Mouse (Mus musculus): ENCODE data around the gene Msh4. TPM values are rescaled to one million over a fixed set of nuclear protein-coding genes. Genes with fewer than 3 reads are reported as not detected.

The Msh4 gene
- polyA plus RNA-seq, 1 experiment from 2014 or later = 0.06 TPM

GRCm38 (mm10) chr3:153904586-153904985 lies 1.4 kb downstream of the Msh4 start:
- ATAC-seq (ENCODE audit: low read depth) (peak; percentile 62; the same call in 1 of the 2 replicates), DNase-seq (ENCODE audit: low spot score) (peak; percentile 56)
- Histone ChIP-seq H3K27ac (replicated peaks; ENCODE audit: low read depth, low read length) (no peak overlapping the region), H3K4me2 (ENCODE audit: low read depth, low read length) (no peak overlapping the region), H3K9ac (ENCODE audit: low read depth, low read length) (no peak overlapping the region), H3K36me3 (ENCODE audit: control insufficient read depth, insufficient read depth, low read length) (peaks cover 62% of the 10 kb centered on the region), H3K4me1 (ENCODE audit: control insufficient read depth, insufficient read depth, low read length) (peaks cover 4% of the 10 kb centered on the region; the same call in 1 of the 2 replicates), H3K27me3 (replicated peaks; ENCODE audit: control insufficient read depth, insufficient read depth, low read length) (no peaks in the 10 kb centered on the region), H3K4me3 (ENCODE audit: low read depth, low read length) (no peak overlapping the region), H3K9me3 (ENCODE audit: control insufficient read depth, low read length) (no peaks in the 10 kb centered on the region)
- WGBS = 64% methylated on average over 6 of the region's 6 CpGs

- Histone ChIP-seq H3K9ac (ENCODE audit: low read depth, low read length) (no peak overlapping the region), H3K27me3 (replicated peaks; ENCODE audit: control insufficient read depth, insufficient read depth, low read length) (no peaks in the 10 kb centered on the region), H3K9me3 (ENCODE audit: control insufficient read depth, low read length) (no peaks in the 10 kb centered on the region), H3K4me2 (ENCODE audit: low read depth, low read length) (no peak overlapping the region), H3K27ac (replicated peaks; ENCODE audit: low read depth, low read length) (no peak overlapping the region), H3K4me3 (ENCODE audit: low read depth, low read length) (no peak overlapping the region), H3K36me3 (ENCODE audit: control insufficient read depth, insufficient read depth, low read length) (peaks cover 42% of the 10 kb centered on the region), H3K4me1 (ENCODE audit: control insufficient read depth, insufficient read depth, low read length) (no peaks in the 10 kb centered on the region)
- whole genome bisulfite sequencing = 69% methylated on average over 3 of the region's 3 CpGs
- no peak for ATAC-seq (ENCODE audit: low read depth)
- no peak for DNase-seq (ENCODE audit: low spot score)
Observed at GRCm38 (mm10) chr3:153902595-153902994, 3.3 kb downstream of the Msh4 start.

GRCm38 (mm10) chr3:153901904-153902303 lies 4.0 kb downstream of the Msh4 start:
- DNase-seq (ENCODE audit: low spot score) (no peak), ATAC-seq (ENCODE audit: low read depth) (no peak)
- Histone ChIP-seq H3K27me3 (replicated peaks; ENCODE audit: control insufficient read depth, insufficient read depth, low read length) (no peaks in the 10 kb centered on the region), H3K27ac (replicated peaks; ENCODE audit: low read depth, low read length) (no peak overlapping the region), H3K9ac (ENCODE audit: low read depth, low read length) (no peak overlapping the region), H3K36me3 (ENCODE audit: control insufficient read depth, insufficient read depth, low read length) (peaks cover 35% of the 10 kb centered on the region), H3K9me3 (ENCODE audit: control insufficient read depth, low read length) (no peaks in the 10 kb centered on the region), H3K4me3 (ENCODE audit: low read depth, low read length) (no peak overlapping the region), H3K4me1 (ENCODE audit: control insufficient read depth, insufficient read depth, low read length) (no peaks in the 10 kb centered on the region), H3K4me2 (ENCODE audit: low read depth, low read length) (no peak overlapping the region)
- 70% methylated on average over 1 of the region's 1 CpGs for WGBS

GRCm38 (mm10) chr3:153897216-153897615 lies 8.7 kb downstream of the Msh4 start:
- no peaks in the 10 kb centered on the region for H3K4me1 ChIP-seq (ENCODE audit: control insufficient read depth, insufficient read depth, low read length)
- no peaks in the 10 kb centered on the region for H3K27me3 ChIP-seq (replicated peaks; ENCODE audit: control insufficient read depth, insufficient read depth, low read length)
- no peak for DNase-seq (ENCODE audit: low spot score)
- no peak overlapping the region for H3K27ac ChIP-seq (replicated peaks; ENCODE audit: low read depth, low read length)
- H3K9me3 ChIP-seq (ENCODE audit: control insufficient read depth, low read length) = no peaks in the 10 kb centered on the region
- no peak overlapping the region for H3K9ac ChIP-seq (ENCODE audit: low read depth, low read length)
- H3K36me3 ChIP-seq (ENCODE audit: control insufficient read depth, insufficient read depth, low read length) = no peaks in the 10 kb centered on the region
- 76% methylated on average over 6 of the region's 6 CpGs for WGBS
- H3K4me3 ChIP-seq (ENCODE audit: low read depth, low read length) = no peak overlapping the region
- ATAC-seq (ENCODE audit: low read depth) = no peak
- H3K4me2 ChIP-seq (ENCODE audit: low read depth, low read length) = no peak overlapping the region

- Histone ChIP-seq H3K36me3 (ENCODE audit: control insufficient read depth, insufficient read depth, low read length) (no peaks in the 10 kb centered on the region), H3K4me1 (ENCODE audit: control insufficient read depth, insufficient read depth, low read length) (no peaks in the 10 kb centered on the region), H3K9me3 (ENCODE audit: control insufficient read depth, low read length) (no peaks in the 10 kb centered on the region), H3K4me3 (ENCODE audit: low read depth, low read length) (no peak overlapping the region), H3K9ac (ENCODE audit: low read depth, low read length) (no peak overlapping the region), H3K27me3 (replicated peaks; ENCODE audit: control insufficient read depth, insufficient read depth, low read length) (no peaks in the 10 kb centered on the region), H3K27ac (replicated peaks; ENCODE audit: low read depth, low read length) (no peak overlapping the region), H3K4me2 (ENCODE audit: low read depth, low read length) (no peak overlapping the region)
- ATAC-seq (ENCODE audit: low read depth) = no peak
- no peak for DNase-seq (ENCODE audit: low spot score)
- WGBS = 80% methylated on average over 3 of the region's 3 CpGs
Observed at GRCm38 (mm10) chr3:153895454-153895853, 10.5 kb downstream of the Msh4 start.

- H3K27me3 ChIP-seq (replicated peaks; ENCODE audit: control insufficient read depth, insufficient read depth, low read length) = no peaks in the 10 kb centered on the region
- H3K27ac ChIP-seq (replicated peaks; ENCODE audit: low read depth, low read length) = no peak overlapping the region
- 84% methylated on average over 7 of the region's 8 CpGs for WGBS
- no peaks in the 10 kb centered on the region for H3K36me3 ChIP-seq (ENCODE audit: control insufficient read depth, insufficient read depth, low read length)
- no peaks in the 10 kb centered on the region for H3K9me3 ChIP-seq (ENCODE audit: control insufficient read depth, low read length)
- DNase-seq (ENCODE audit: low spot score) = no peak
- no peak overlapping the region for H3K4me2 ChIP-seq (ENCODE audit: low read depth, low read length)
- H3K4me3 ChIP-seq (ENCODE audit: low read depth, low read length) = no peak overlapping the region
- no peaks in the 10 kb centered on the region for H3K4me1 ChIP-seq (ENCODE audit: control insufficient read depth, insufficient read depth, low read length)
- ATAC-seq (ENCODE audit: low read depth) = no peak
- no peak overlapping the region for H3K9ac ChIP-seq (ENCODE audit: low read depth, low read length)
Observed at GRCm38 (mm10) chr3:153889188-153889781, 16.7 kb downstream of the Msh4 start.

GRCm38 (mm10) chr3:153888141-153888540 lies 17.8 kb downstream of the Msh4 start:
- 75% methylated on average over 6 of the region's 6 CpGs for WGBS
- ATAC-seq (ENCODE audit: low read depth) (no peak), DNase-seq (ENCODE audit: low spot score) (no peak)
- no peaks in the 10 kb centered on the region for H3K27me3 ChIP-seq (replicated peaks; ENCODE audit: control insufficient read depth, insufficient read depth, low read length)
- H3K9me3 ChIP-seq (ENCODE audit: control insufficient read depth, low read length) = no peaks in the 10 kb centered on the region
- no peak overlapping the region for H3K27ac ChIP-seq (replicated peaks; ENCODE audit: low read depth, low read length)
- no peaks in the 10 kb centered on the region for H3K4me1 ChIP-seq (ENCODE audit: control insufficient read depth, insufficient read depth, low read length)
- no peaks in the 10 kb centered on the region for H3K36me3 ChIP-seq (ENCODE audit: control insufficient read depth, insufficient read depth, low read length)
- no peak overlapping the region for H3K4me3 ChIP-seq (ENCODE audit: low read depth, low read length)
- no peak overlapping the region for H3K4me2 ChIP-seq (ENCODE audit: low read depth, low read length)
- H3K9ac ChIP-seq (ENCODE audit: low read depth, low read length) = no peak overlapping the region

GRCm38 (mm10) chr3:153886296-153886695 lies 19.6 kb downstream of the Msh4 start:
- Histone ChIP-seq H3K4me1 (ENCODE audit: control insufficient read depth, insufficient read depth, low read length) (no peaks in the 10 kb centered on the region), H3K27ac (replicated peaks; ENCODE audit: low read depth, low read length) (no peak overlapping the region), H3K4me2 (ENCODE audit: low read depth, low read length) (no peak overlapping the region), H3K4me3 (ENCODE audit: low read depth, low read length) (no peak overlapping the region), H3K36me3 (ENCODE audit: control insufficient read depth, insufficient read depth, low read length) (no peaks in the 10 kb centered on the region), H3K27me3 (replicated peaks; ENCODE audit: control insufficient read depth, insufficient read depth, low read length) (no peaks in the 10 kb centered on the region), H3K9me3 (ENCODE audit: control insufficient read depth, low read length) (no peaks in the 10 kb centered on the region), H3K9ac (ENCODE audit: low read depth, low read length) (no peak overlapping the region)
- ATAC-seq (ENCODE audit: low read depth) (no peak), DNase-seq (ENCODE audit: low spot score) (no peak)

- Histone ChIP-seq H3K9ac (ENCODE audit: low read depth, low read length) (no peak overlapping the region), H3K27me3 (replicated peaks; ENCODE audit: control insufficient read depth, insufficient read depth, low read length) (no peaks in the 10 kb centered on the region), H3K9me3 (ENCODE audit: control insufficient read depth, low read length) (no peaks in the 10 kb centered on the region), H3K36me3 (ENCODE audit: control insufficient read depth, insufficient read depth, low read length) (no peaks in the 10 kb centered on the region), H3K4me3 (ENCODE audit: low read depth, low read length) (no peak overlapping the region), H3K4me1 (ENCODE audit: control insufficient read depth, insufficient read depth, low read length) (no peaks in the 10 kb centered on the region), H3K27ac (replicated peaks; ENCODE audit: low read depth, low read length) (no peak overlapping the region), H3K4me2 (ENCODE audit: low read depth, low read length) (no peak overlapping the region)
- DNase-seq (ENCODE audit: low spot score) (no peak), ATAC-seq (ENCODE audit: low read depth) (no peak)
- WGBS = 76% methylated on average over 5 of the region's 5 CpGs
Observed at GRCm38 (mm10) chr3:153871396-153871795, 34.5 kb downstream of the Msh4 start.
